Mouse (Mus musculus) ovary, postnatal 14 days (tissue): ENCODE results near the gene Eri3.

Experiments
- DNase-seq: peaks from one replicate; pipeline ENCODE4 v3.0.0; 2022; ENCODE audit warnings: low spot score

Eri3 gene

DNA sequence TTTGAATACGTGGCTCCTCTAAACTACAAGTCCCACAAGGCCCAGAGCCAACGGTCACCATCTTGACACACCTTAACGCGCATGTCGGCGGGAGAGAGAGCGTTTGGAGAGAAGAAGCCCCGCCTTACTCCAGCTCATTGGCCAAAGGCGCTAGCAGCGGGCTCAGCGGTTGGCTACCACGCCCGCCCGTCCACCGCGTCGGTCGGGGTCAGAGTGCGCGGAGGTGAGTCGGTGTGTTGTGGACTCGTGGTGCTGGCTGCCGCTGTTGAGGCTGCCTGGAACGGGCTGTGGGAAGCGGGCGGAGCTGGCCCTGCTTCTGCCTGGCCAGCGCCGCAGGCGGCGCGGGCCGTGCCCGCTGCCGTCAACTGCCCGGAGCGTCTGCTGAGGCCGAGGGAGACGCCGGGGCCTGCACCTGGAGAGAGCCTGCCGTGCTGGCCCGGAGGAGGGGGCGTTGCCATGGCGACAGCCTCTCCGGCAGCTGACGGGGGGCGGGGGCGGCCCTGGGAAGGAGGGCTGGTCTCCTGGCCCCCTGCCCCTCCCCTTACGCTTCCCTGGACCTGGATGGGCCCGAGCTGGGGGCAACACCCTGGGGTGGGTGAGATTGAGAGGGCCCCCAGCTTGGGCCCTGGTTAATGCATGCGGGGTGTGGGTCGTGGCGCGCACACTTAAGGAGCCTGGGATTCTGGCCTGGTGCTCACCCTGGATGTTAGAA, at the start of gene Eri3:
Gene Eri3 (plus strand): TSS at position 226 of the 712 bp plus-strand sequence.
- DNase-seq, result peak; percentile 92

- DNase-seq, result no peak
These were observed 31.9 kb upstream of the Eri3 start for GRCm38 (mm10) chr4:117518246-117518645.

GRCm38 (mm10) chr4:117521350-117521749, 28.8 kb upstream of the Eri3 start:
- DNase-seq, result no peak

DNA sequence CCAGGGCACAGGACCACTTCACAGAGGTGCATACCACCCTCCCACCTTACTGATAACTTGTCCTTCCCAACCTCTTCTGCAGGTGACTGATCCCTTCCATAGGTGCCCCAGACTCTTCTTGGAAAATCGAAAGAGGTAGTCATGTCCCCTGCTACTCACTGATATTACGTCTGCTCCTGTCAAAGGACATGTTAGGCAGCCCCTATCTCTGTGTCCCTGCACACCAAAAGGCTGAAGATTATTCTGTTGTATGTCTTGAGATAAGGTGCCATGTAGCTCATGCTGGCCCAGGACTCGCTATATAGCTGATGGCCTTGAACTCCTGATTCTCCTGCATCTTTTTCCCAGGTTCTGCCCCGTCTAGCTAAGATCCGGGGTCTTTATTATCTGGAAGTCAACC, 24.2 kb upstream of the Eri3 start:
- DNase-seq, result no peak

DNA sequence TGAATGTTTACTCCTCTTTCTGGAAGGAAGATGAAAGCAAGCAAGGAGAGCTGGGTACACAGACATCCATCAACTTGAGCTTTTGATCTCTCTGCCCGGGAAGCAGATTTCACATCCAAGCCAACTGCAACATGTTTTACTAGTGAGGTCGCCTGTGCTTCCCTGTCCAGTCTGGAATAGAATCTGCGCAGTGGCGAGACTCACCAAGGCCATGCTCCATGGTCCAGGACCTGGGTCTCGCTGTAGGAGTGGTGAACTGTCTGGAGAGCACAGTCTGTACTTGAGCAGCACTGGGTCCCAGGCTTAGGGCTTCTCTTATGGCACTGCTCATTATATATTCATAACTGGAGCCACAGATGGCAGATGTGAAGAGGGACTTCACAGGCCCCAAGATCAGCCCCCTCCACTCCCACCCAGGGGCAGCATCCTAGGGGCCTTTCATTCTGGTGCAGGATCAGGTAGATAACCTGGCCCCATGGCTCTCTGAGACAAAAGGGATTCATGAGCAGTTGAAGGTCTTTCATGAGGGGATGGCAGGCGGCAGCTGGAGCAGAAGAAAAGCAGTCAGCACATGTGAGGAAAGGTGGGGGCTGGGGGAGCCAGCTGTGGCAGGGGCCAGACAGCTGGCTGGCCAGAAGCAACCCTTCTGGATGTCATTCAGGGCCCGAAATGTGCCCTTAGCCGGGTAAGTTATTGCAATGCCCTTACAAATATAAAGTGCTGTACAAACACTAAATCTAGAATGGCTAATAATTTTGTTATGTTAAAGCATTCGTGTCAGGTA, 22.9 kb upstream of the Eri3 start:
- DNase-seq, result no peak

DNA sequence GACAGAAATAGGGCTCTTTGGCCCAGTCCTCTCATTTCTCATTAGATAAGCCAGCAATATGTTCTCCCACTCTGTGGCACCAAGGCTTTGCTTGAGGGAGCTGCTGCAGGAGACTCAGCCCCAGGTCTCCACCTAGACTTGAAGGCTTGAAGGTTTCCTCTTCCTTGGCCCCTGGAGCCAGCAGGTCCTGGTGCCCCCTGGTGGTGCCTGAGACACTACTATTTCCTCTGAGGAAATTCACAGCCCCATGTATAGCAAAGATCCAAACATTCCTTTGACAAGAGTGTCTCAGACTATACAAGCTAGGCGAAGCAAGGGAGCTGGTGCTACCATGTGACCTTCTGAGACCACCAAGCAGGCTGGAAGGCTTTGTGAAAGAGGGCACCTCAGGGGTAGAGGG, 22.2 kb upstream of the Eri3 start:
- DNase-seq, result peak; percentile 30

- DNase-seq, result no peak
These were observed 20.3 kb upstream of the Eri3 start for GRCm38 (mm10) chr4:117529843-117530242.

GRCm38 (mm10) chr4:117535496-117536200, 14.5 kb upstream of the Eri3 start:
- DNase-seq, result no peak

GRCm38 (mm10) chr4:117537002-117537401, 13.2 kb upstream of the Eri3 start:
- no peak for DNase-seq

- DNase-seq, result no peak
These were observed 10.7 kb upstream of the Eri3 start for GRCm38 (mm10) chr4:117539329-117539980.

DNA sequence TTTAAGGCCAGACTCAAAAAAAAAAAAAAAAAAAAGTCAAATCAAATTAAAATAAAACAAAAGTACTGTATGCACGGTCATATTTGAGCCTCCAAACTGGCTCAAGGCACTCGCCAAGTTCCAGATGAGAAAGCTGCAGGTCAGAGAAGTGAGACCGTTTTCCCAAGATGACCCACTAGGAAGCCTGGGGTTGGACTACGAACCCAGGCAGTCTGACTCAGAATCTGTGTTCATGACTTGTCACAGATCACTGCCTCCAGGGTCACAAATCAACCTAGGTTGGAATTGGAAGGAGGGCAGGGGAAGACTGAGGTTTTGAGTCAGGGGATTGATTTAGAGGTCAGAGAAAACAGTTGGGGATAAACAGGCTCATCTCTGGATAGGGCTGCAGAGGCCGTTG, 9.6 kb upstream of the Eri3 start:
- DNase-seq, result no peak

DNA sequence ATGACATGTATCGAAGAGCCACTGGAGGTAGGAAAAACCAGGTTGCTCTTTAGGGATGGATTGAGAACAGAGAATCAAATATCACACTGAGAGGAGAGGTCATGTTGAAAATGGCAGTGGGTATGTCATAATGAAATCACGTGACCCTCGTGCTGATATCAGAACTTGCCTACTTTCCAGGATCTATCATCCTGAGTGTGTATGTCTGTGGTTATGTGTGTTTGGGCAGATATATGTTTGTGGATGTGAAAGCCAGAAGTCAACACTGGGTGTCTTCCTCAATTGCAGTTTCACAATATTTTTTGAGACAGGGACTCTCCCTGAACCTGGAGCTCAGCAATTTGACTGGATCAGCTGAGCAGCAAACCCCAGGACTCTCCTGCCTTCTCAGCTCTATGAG, 4.7 kb upstream of the Eri3 start:
- no peak for DNase-seq

DNA sequence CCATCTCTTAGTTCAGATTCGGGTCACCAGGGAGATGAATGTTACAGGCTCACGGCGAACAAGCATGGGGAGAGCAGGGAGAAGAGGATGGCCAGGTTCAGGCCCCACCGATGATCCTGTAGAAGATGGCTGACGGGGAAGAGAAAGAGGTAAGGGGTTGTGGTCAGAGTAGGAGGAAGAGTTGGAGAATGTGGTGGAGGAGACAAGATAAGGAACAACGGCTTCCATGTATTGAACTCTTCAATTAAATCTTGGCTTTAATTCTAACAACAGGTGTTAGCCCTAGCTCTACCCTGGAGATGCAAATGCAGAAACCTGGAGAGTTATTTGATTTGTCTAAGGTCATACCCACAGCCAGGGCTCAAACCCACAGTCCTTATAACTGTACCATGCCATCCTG, 3.5 kb upstream of the Eri3 start:
- no peak for DNase-seq

GRCm38 (mm10) chr4:117549576-117549975, 589 bp upstream of the Eri3 start:
- DNase-seq, result no peak

- DNase-seq, result no peak
These were observed 1.2 kb downstream of the Eri3 start for GRCm38 (mm10) chr4:117551144-117552000.

GRCm38 (mm10) chr4:117555495-117555894, 5.3 kb downstream of the Eri3 start:
- DNase-seq, result no peak

GRCm38 (mm10) chr4:117556372-117556771, 6.2 kb downstream of the Eri3 start:
- DNase-seq, result no peak

- no peak for DNase-seq
These were observed 7.0 kb downstream of the Eri3 start for GRCm38 (mm10) chr4:117557068-117557645.

DNA sequence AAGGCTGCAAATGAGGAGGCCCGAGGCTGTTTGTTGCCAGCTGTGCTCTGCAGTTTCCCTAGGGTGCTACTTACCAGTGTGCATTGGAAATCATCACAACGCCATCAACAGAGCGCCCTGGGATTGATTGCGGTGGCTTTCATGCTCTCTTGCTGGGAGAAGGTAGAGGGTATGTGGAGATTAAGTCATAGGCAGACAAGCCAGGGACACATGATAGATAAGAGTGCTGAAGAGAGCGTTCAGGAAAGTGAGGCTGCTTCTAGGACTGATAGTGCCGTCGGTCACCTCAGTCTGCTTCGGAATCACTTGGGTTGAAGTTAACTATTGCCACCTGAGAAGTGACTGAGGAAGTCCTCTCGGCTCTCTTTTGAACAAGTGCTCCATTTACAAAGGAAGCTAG, 13.8 kb downstream of the Eri3 start:
- no peak for DNase-seq

DNA sequence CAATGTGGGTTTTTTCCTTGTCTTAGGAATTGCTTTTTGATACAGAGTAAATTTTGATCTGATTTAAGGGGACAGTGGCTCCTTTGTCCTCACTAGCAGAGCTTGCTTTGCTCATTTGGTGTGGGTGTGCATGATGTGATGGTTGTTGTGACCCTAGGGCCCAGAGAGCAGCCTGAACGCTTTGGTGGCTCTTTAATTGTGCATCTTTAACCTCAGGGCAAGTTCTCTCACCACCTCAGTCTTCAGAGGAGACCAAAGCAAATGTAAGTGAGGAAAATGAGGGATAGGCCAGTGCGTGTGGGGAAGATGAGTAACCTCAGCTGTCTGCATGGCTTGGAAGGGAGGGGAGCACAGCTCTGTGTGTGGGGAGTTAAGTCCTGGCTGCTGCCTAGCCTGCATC, 18.7 kb downstream of the Eri3 start:
- no peak for DNase-seq

GRCm38 (mm10) chr4:117570964-117571363, 20.8 kb downstream of the Eri3 start:
- no peak for DNase-seq
